Mouse (Mus musculus) heart, postnatal 0 days (tissue): ENCODE measurements around the gene Qrfpr.

Experiments used
- CTCF ChIP-seq: IDR thresholded peaks from 2 replicates; pipeline ENCODE4 v1.5.1; 2016; ENCODE audit warnings: antibody characterized with exemption, control low read depth, low read depth
- EP300 ChIP-seq: IDR thresholded peaks from 2 replicates; pipeline ENCODE4 v1.6.1; 2016; ENCODE audit warnings: antibody characterized with exemption, low read depth

- TF ChIP-seq CTCF = no peak
- TF ChIP-seq EP300 = no peak
Measured at GRCm38 (mm10) chr3:36229941-36230340, 7.8 kb upstream of the Qrfpr start.
